12 mouse cellular contexts compared by ENCODE assay signal in genomic region chr12:116805129-116805809, GRCm38 (mm10).
DNase-seq lines count a peak whose midpoint lies in the region; ATAC-seq and TF ChIP-seq lines count a peak whose summit lies in the region.
"Had no signal": no experiment of that assay in that cellular context is flagged by ENCODE, and none has a peak within 500 bp of the region (broad histone marks: within the 10 kb centered on the region; RNA-seq: fewer than 3 reads in every experiment).

No protein-coding gene starts in this region.

- H3K4me1 ChIP-seq in forebrain, embryonic 13.5 days = no peaks in the 10 kb centered on the region
- H3K4me1 ChIP-seq in forebrain, embryonic 11.5 days (replicated peaks; ENCODE audit: control insufficient read depth, insufficient read depth, low read length) = no peaks in the 10 kb centered on the region
- H3K4me1 ChIP-seq in hindbrain, embryonic 16.5 days (ENCODE audit: control insufficient read depth, insufficient read depth, low read depth, low read length) = peaks cover 3% of the 10 kb centered on the region
- H3K4me1 ChIP-seq: embryonic facial prominence, embryonic 15.5 days had no signal

- no peak overlapping the region for H3K4me2 ChIP-seq in forebrain, embryonic 13.5 days
- H3K4me2 ChIP-seq in forebrain, embryonic 11.5 days (ENCODE audit: low read depth, low read length, severe bottlenecking) = no peak overlapping the region
- no peak overlapping the region for H3K4me2 ChIP-seq in hindbrain, embryonic 16.5 days (ENCODE audit: low read length)
- H3K4me2 ChIP-seq: embryonic facial prominence, embryonic 15.5 days; liver, embryonic 11.5 days; lung, embryonic 14.5 days had no signal

- no peaks in the 10 kb centered on the region for H3K9me3 ChIP-seq in forebrain, embryonic 13.5 days (replicated peaks)
- H3K9me3 ChIP-seq in forebrain, embryonic 11.5 days (ENCODE audit: control insufficient read depth, low read length) = no peaks in the 10 kb centered on the region
- no peaks in the 10 kb centered on the region for H3K9me3 ChIP-seq in hindbrain, embryonic 16.5 days (ENCODE audit: control insufficient read depth, low read length)
- H3K9me3 ChIP-seq: embryonic facial prominence, embryonic 15.5 days had no signal

- no peak for DNase-seq in forebrain, embryonic 11.5 days (ENCODE audit: low spot score)
- DNase-seq in left cerebral cortex, adult 2 months (ENCODE audit: extremely low spot score in 1 of 2, low spot score in 2 of 2) = peak in 1 of 2 experiments; percentile 10
- DNase-seq in left cerebral cortex, adult 18-20 months (ENCODE audit: low spot score in 2 of 2) = no peak
- peak; percentile 6 for DNase-seq in retina, embryonic 14.5 days (ENCODE audit: low spot score)
- DNase-seq in urinary bladder, postnatal 10 days (ENCODE audit: low spot score) = no peak
- no peak for DNase-seq in thymus, postnatal 0 days (ENCODE audit: low spot score)
- DNase-seq: lung, embryonic 14.5 days had no signal

- no peak overlapping the region for H3K4me3 ChIP-seq in forebrain, embryonic 13.5 days
- no peak overlapping the region for H3K4me3 ChIP-seq in forebrain, embryonic 11.5 days (ENCODE audit: low read depth, low read length)
- H3K4me3 ChIP-seq in left cerebral cortex, adult 2 months = no peak overlapping the region
- no peak overlapping the region for H3K4me3 ChIP-seq in hindbrain, embryonic 16.5 days (ENCODE audit: low read length)
- H3K4me3 ChIP-seq: embryonic facial prominence, embryonic 15.5 days had no signal

- H3K27ac ChIP-seq in forebrain, embryonic 13.5 days = no peak overlapping the region
- H3K27ac ChIP-seq in forebrain, embryonic 11.5 days (ENCODE audit: low read depth, low read length) = no peak overlapping the region
- H3K27ac ChIP-seq in left cerebral cortex, adult 2 months = peak overlapping the region; percentile 78
- 0 out of 2 replicates have a peak overlapping the region, but pooled peaks have one; percentile 9 for H3K27ac ChIP-seq in hindbrain, embryonic 16.5 days (ENCODE audit: low read depth, low read length)
- H3K27ac ChIP-seq: embryonic facial prominence, embryonic 15.5 days had no signal

- WGBS in forebrain, embryonic 13.5 days = 81% methylated on average over 2 of the region's 2 CpGs
- WGBS in forebrain, embryonic 11.5 days = 76% methylated on average over 2 of the region's 2 CpGs
- 61% methylated on average over 2 of the region's 2 CpGs for WGBS in hindbrain, embryonic 16.5 days

- peak; percentile 30; the same call in 1 of the 2 replicates for ATAC-seq in forebrain, embryonic 13.5 days
- no peak for ATAC-seq in forebrain, embryonic 11.5 days (replicated peaks; ENCODE audit: low FRiP score)
- ATAC-seq in hindbrain, embryonic 16.5 days = peak; percentile 69
- ATAC-seq: Patski had no signal

- intact Hi-C loops in left cerebral cortex, adult 2 months (cut with DNase I) = loop anchor here (5.0 kb wide), 1 partner anchor 143 kb away; no protein-coding TSS in a partner anchor

- no peaks in the 10 kb centered on the region for H3K36me3 ChIP-seq in forebrain, embryonic 13.5 days (ENCODE audit: poor library complexity, severe bottlenecking)
- no peaks in the 10 kb centered on the region for H3K36me3 ChIP-seq in forebrain, embryonic 11.5 days (ENCODE audit: control insufficient read depth, insufficient read depth, low read length)
- no peaks in the 10 kb centered on the region for H3K36me3 ChIP-seq in hindbrain, embryonic 16.5 days (ENCODE audit: control insufficient read depth, insufficient read depth, low read length)
- H3K36me3 ChIP-seq: embryonic facial prominence, embryonic 15.5 days had no signal

- TF ChIP-seq CTCF in left cerebral cortex, adult 2 months (IDR thresholded peaks at IDR 0.05) = no peak

- no peaks in the 10 kb centered on the region for H3K27me3 ChIP-seq in forebrain, embryonic 13.5 days
- no peaks in the 10 kb centered on the region for H3K27me3 ChIP-seq in forebrain, embryonic 11.5 days (ENCODE audit: control insufficient read depth, insufficient read depth, low read length)
- H3K27me3 ChIP-seq in hindbrain, embryonic 16.5 days (replicated peaks; ENCODE audit: control insufficient read depth, insufficient read depth, low read length) = no peaks in the 10 kb centered on the region
- H3K27me3 ChIP-seq: embryonic facial prominence, embryonic 15.5 days; Patski had no signal

- no peak overlapping the region for H3K9ac ChIP-seq in forebrain, embryonic 13.5 days
- H3K9ac ChIP-seq in forebrain, embryonic 11.5 days (ENCODE audit: low read length) = no peak overlapping the region
- no peak overlapping the region for H3K9ac ChIP-seq in hindbrain, embryonic 16.5 days (ENCODE audit: low read depth, low read length)
- H3K9ac ChIP-seq: embryonic facial prominence, embryonic 15.5 days; lung, embryonic 14.5 days had no signal

Comparison
In these comparisons a context has a peak if more than half of its experiments do, and no peak if none do; other contexts are left out.
1. H3K27ac ChIP-seq: peak in left cerebral cortex, adult 2 months (single experiment) and hindbrain, embryonic 16.5 days (single experiment); none in forebrain, embryonic 13.5 days (single experiment) and forebrain, embryonic 11.5 days (single experiment).